34 mouse cellular contexts compared by ENCODE assay signal in genomic region chr5:98173694-98174093, GRCm38 (mm10). TPM values are rescaled to one million over a fixed set of nuclear protein-coding genes. Genes with fewer than 3 reads are reported as not detected.
"Had no signal": no experiment of that assay in that cellular context is flagged by ENCODE, and none has a peak within 500 bp of the region (broad histone marks: within the 10 kb centered on the region; RNA-seq: fewer than 3 reads in every experiment).

No protein-coding gene starts in this region.

- H3K9me3 ChIP-seq: heart, embryonic 12.5 days; heart, embryonic 13.5 days; heart, embryonic 15.5 days; hindbrain, embryonic 10.5 days; hindbrain, embryonic 12.5 days; hindbrain, embryonic 13.5 days; hindbrain, embryonic 15.5 days; intestine, embryonic 15.5 days; kidney, embryonic 15.5 days had no signal

- DNase-seq: heart, postnatal 10 days; heart, postnatal 14 days; heart, postnatal 36 days; heart, postnatal 4 days; kidney, adult 11 months; kidney, adult 18-20 months; kidney, adult 2 months; kidney, adult 8-10 months; kidney, adult 9 months; kidney, postnatal 10 days; kidney, postnatal 14 days; kidney, postnatal 25 days; kidney, postnatal 36 days; kidney, postnatal 4 days; layer of hippocampus, adult 9-11 months; layer of hippocampus, postnatal 36 days had no signal

- H3K4me3 ChIP-seq: heart, embryonic 12.5 days; heart, embryonic 13.5 days; heart, embryonic 15.5 days; hindbrain, embryonic 10.5 days; hindbrain, embryonic 12.5 days; hindbrain, embryonic 13.5 days; hindbrain, embryonic 15.5 days; intestine, embryonic 15.5 days; kidney, embryonic 15.5 days; layer of hippocampus, adult 2 months; left cerebral cortex, adult 2 months had no signal

- H3K27ac ChIP-seq: heart, embryonic 13.5 days; heart, embryonic 15.5 days; hindbrain, embryonic 12.5 days; hindbrain, embryonic 13.5 days; hindbrain, embryonic 14.5 days; hindbrain, embryonic 15.5 days; hindbrain, postnatal 0 days; intestine, embryonic 15.5 days; kidney, embryonic 15.5 days; kidney, postnatal 0 days; layer of hippocampus, adult 2 months; left cerebral cortex, adult 2 months had no signal

- H3K36me3 ChIP-seq: heart, embryonic 12.5 days; heart, embryonic 13.5 days; heart, embryonic 15.5 days; hindbrain, embryonic 10.5 days; hindbrain, embryonic 12.5 days; hindbrain, embryonic 13.5 days; hindbrain, embryonic 15.5 days; intestine, embryonic 15.5 days; kidney, embryonic 15.5 days had no signal

- H3K4me2 ChIP-seq: heart, embryonic 15.5 days; hindbrain, embryonic 12.5 days; hindbrain, embryonic 13.5 days; hindbrain, embryonic 14.5 days; hindbrain, embryonic 15.5 days; intestine, embryonic 15.5 days; kidney, embryonic 15.5 days had no signal

- H3K9ac ChIP-seq: heart, embryonic 12.5 days; heart, embryonic 13.5 days; heart, embryonic 15.5 days; hindbrain, embryonic 12.5 days; hindbrain, embryonic 13.5 days; hindbrain, embryonic 14.5 days; hindbrain, embryonic 15.5 days; intestine, embryonic 15.5 days; kidney, embryonic 15.5 days had no signal

RNA-seq across cellular contexts. Expression of gene Prdm8, which starts 6.7 kb away (rescaled TPM):
- polyA plus RNA-seq: heart, embryonic 12.5 days; heart, embryonic 15.5 days; heart, embryonic 16.5 days; heart, postnatal 0 days; inflammation-experienced regulatory T-cells, adult 6 months; intestine, embryonic 15.5 days; kidney, embryonic 14.5 days had no signal
